Mouse (Mus musculus): Measurements from ENCODE around the gene Oard1.

Gene Oard1

DNA sequence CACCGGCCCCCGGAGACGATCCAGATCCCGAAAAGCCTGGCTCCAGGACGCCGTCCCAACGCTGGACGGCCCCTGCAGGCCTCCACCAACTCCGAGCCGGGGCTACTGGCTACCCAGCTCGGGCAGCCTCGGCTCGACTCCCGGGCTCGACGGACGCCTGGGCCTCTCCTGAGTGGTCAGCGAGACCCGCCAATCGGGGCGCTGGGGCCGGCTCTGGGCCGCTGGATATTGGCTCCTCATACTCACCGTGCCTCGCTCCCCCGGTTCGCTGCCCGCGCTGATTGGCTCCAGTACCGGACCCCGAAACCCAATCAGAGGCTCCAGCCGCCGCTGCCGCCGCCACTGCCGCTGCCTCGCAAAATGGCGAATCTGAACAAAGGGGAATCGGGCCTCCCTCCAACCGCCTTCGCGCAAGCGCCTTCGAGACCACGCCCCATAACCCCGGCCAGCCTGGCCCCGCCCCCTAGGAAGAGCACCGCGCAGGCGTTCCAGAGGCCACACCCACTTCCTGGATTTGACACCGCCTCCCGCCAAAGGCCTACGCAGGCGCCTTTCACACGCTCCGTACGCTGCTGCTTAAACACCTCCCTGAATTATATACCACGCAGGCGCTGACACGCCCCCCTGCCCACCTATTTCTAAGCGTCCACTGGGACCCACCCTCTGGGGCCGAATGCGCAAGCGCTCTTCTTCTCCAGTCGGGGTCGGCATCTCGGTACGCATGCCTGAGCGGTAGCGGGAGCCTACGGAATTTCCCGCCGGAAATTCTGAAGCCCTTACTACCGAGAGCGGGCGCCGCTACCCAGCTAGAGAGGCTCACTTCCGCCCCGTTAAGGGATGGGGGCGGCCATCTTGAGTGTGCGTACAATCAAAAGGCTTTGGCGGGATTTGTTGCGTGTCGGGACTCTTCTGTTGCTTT lies at the start of gene Oard1, which contains the start of gene Nfya:
Oard1 (plus strand) TSS at position 635 of the 919 bp plus-strand sequence.
Nfya (minus strand) TSS at position 527 of the 919 bp plus-strand sequence.
- CTCF ChIA-PET: no interaction called here

DNA sequence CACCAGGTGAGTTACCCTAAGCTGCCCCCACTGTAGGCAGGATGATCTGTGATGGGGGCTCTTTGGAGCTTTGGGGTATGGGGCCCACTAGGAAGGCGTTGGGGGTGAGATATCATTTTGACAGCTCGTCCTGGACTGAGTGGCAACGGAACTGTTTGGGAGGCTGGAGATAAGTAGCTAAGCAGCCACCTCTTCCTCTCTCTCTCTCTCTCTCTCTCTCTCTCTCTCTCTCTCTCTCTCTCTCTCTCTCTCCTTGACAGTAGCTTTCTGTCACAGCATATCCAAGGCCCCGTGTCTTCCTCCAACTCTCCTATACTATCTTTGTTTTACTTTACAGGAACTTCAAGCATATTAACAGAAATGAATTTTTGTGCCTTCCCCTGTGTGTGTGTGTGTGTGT lies 49.4 kb upstream of the Oard1 start:
- CTCF ChIA-PET: interaction anchor here (0.6 to 0.7 kb wide), 2 partner anchors 8 to 9 kb away, joined by 4 to 5 read pairs; no protein-coding TSS in a partner anchor

DNA sequence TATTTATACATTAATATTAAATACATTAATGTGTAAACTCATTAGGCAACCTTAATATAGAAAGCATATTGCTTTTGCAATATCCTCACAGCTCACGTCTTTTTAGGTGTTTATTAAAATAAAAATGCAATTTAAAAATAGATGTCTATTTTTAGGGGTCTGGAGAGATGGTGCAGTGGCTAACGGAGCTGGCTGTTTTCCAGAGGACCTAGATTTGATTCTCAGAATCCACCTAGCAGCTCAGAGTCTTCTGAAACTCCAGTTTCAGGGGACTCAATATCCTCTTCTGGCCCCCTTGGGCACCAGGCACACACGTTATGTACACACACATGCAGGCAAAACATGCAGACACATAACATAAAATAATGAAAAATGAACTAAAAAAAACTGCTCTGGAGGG lies 47.5 kb upstream of the Oard1 start:
- CTCF ChIA-PET: no interaction called here

DNA sequence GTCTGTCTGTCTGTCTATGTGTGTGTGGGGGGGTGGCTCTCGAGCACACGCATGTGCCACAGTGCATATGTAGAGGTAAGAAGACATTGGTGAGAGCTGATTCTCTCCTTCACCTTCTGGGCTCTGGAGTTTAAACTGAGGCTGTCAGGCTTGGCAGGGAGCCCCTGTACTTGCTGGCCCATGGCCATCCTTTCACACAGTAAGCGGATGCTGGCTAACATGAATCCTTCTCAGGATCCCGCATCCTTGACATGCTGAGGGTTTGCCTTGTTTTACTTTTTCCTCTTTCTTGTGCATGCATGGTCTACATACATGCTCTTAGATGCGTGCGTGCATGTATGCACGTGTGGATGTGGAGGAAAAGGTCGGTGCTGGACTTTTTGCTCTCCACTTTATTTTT lies 46.8 kb upstream of the Oard1 start:
- CTCF ChIA-PET: no interaction called here

DNA sequence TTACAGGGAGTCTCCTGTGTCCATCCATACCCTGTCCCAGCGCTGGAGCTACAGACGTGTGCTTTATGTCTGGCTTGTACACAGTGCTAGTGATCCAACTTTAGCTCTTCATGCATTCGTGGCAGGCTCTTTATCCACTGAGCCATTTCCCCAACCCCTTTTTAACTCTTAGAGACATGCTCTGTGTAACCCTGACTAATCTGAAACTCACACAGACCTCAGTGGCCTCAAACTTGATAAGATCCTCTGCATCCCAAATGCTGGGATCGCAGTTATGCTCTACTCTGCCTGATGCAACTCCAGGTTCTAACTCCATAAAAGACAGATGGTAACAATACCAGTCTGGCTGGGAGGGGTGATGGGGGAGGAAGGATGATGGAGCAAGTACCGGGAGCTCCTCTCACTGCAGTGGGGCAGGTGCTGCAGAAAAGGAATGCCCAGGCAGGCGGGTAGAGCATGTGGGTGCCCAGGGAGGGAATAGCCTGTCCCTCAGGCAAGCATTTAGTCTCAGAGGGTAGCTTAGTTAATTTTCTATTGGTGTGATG lies 46.3 kb upstream of the Oard1 start:
- CTCF ChIA-PET: no interaction called here

DNA sequence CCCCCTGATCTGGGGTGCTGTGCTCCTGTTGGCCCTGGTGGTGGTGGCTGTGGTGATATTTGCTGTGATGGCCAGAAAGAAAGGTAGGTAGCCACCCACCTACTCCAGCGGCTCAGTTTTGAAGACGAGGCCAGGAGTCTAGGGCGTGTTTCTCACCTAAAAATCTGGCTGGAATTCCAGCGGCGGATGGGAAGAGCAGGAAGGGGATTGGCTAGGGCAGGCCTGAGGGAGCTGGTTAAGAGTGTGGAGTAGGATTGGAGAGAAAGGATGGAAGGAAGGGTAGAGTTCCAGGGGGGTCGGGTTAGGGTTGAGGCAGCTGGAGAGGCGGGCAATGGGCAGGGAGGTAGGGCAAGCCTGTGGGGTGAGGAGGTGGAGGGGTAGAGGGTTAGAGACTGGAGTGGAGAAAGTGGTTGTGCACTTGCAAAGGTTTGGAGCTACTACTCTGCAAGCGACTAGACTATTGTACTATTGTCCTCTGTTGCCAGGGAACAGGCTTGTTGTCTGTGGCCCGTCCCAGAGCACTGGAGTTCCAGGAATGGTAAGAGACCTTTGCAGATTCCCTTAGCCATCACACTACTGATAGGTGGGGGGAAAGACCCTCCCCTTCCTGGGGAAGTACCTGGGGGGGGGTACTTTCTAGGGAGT lies 44.2 kb upstream of the Oard1 start:
- CTCF ChIA-PET: no interaction called here

DNA sequence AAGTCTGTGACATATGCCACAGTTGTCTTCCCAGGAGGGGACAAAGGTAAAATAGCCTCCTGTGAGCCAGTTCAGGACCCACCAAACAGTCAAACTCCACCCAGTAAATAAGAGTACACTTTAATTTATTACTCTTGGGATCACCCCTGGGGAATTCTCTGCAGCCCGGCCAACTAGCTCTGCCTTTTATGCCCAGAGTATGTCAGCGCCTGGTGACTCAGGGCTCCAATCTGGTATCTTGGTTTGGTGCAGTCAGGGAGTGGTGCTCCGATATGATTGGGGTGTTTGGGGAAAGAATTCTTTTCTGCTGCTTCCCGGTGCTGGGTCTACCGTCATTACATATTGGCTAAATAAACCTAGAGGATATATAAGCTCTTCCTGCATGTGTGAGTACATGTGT lies 43.0 kb upstream of the Oard1 start:
- CTCF ChIA-PET: no interaction called here

DNA sequence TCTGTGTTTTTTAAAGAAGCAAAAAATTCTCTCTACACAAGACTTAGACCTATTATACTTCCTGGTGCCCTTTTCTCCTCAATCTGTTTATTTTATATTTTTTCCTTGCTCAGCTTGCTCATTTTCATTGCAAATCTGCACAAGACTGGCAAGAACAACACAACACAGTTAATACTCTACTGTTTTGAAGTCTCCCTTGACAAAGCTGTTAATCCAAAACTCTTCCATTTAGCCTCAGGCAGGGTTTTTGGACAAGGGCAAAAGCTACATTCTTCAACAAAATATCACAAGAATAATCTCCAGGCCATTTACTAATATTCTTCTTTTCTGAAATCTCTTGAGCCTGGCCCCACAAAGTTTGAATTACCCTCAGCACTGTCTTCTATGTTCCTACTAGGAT lies 38.2 kb upstream of the Oard1 start:
- CTCF ChIA-PET: no interaction called here

DNA sequence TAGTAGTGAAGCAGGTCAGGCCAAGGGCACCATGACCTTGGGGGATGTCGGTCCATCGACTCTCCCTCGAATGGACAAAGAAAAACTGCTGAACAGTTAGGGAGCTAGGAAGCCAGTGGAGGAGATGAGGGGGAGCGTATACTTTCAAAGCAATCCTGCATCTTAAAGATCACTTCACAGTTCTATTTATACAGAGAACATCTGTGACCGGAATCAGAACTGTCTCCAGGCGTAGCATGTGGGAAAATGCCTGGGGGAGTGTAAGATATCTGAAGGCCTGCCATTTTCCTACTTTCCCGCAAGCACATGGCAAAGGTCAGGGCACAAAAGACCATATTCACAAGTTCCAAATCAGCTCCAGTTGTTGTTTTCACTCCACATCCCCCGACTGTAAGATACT lies 36.8 kb upstream of the Oard1 start:
- CTCF ChIA-PET: no interaction called here

DNA sequence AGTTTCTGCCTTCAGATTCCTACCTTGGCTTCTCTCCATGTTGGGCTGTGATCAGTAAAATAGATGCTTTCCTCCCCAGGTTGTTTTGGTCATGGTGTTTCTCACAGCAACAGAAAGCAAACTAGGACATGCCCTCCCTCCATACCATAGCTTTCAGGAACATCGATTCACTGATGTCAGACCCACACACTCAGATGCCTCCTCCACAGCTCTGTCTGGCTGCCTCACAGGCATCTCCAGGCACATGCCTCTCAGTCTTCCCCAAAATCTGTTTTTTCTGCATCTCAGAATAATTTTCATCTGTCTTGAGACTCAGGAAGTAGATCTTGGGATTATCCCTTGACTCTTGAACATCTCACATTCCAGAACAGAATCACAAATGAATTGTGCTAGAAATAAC lies 33.7 kb upstream of the Oard1 start:
- CTCF ChIA-PET: no interaction called here

DNA sequence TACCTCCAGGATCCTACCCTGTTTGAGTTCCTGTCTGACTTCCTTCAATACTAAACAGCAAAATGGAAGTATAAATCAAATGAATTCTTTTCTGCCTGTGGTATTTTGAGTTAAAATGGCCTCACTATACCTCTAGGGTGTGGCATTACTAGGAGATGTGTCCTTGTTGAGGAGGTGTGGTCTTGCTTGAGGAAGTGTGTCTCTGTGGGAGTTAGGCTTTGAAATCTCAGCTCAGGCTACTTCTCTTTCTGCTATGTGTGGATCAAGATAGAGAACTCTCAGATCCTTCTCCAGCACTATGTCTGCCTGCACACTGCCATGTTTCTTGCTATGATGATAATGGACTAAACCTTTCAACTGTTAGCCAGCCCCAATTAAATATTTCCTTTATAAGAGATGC lies 30.8 kb upstream of the Oard1 start:
- CTCF ChIA-PET: no interaction called here

DNA sequence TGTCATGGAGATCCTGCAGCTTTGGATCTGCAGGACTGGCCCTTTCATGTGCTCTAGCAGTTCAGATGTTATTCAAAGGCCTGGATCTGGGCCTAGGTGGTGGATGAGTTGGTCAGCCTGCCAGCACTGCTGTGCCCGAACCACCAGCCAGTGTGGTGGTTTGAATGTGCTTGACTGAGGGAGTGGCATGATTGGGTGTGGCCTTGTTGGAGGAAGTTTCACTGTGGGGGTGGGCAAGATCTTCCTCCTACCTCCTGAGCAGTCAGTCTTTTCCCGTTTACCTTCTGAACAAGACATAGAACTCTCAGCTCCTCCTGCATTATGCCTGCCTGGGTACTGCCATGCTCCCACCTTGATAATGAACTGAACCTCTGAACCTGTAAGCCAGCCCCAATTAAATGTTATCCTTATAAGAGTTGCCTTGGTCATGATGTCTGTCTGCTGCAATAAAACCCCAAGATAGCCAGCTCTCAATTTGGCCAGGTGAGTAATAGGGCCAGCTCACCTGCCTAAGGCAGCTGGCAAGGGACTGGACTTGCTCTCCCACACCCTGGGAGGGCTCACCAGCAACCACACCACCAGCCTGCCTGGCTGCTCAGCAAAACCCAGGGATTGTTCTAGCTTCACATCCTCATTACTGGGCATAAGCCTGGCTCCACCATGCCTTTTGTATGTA lies 23.9 kb upstream of the Oard1 start:
- CTCF ChIA-PET: no interaction called here

DNA sequence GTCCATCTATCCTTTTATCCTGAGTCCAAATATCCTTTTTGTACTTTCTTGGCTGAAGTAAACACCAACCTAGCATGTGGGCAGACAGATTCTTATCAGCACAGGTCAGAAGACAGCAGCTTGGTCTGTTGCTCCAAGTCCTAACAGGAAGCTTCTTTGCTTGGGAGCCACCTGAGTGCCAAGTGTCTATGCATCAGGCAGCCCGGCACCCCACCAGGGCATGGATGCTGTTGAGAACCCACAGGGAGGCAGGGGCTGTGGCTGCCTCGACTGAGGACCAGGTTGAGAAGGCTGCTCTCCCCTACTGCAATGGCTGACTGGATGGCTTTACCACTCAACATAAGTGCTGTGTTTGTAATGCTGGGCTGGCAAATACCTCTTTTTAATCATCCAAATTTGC lies 21.1 kb upstream of the Oard1 start:
- CTCF ChIA-PET: no interaction called here

DNA sequence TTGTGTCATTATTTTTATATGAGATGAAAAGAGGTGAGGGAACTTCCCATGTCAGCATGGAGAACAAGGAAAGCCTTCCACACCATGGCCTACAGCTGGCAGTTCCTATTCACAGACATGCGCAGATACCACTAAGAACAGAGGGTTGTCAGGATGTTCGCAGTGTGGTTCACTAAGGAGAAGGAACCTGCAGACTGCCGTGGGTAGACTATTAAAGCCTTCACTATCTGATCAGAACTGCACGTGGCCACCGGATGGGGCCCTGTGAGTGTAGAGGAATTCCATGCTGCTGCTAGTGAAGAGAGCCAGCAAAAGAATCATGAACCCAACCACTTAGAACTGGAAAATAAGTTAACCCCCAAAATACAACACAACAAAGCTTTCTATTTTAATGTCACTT lies 20.4 kb upstream of the Oard1 start:
- CTCF ChIA-PET: no interaction called here

DNA sequence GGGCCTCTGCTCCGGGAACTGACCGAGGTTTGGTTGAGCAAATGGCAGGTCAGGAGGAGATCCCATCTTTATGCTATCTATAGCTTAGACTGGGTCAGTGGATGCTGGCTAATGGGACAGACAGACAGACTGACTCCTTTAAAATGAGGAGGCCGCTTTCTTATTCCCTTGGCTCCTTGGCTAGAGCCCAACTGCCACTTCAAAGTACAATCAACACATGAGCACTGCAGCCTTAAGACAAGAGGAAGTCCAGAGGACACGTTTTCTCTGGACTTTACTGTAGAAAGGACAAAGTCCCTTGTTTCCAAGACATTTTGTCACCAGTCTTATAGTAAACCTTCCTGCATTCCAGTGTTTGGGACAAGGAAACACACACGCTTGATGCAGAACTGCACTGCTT lies 18.4 kb upstream of the Oard1 start:
- CTCF ChIA-PET: no interaction called here

DNA sequence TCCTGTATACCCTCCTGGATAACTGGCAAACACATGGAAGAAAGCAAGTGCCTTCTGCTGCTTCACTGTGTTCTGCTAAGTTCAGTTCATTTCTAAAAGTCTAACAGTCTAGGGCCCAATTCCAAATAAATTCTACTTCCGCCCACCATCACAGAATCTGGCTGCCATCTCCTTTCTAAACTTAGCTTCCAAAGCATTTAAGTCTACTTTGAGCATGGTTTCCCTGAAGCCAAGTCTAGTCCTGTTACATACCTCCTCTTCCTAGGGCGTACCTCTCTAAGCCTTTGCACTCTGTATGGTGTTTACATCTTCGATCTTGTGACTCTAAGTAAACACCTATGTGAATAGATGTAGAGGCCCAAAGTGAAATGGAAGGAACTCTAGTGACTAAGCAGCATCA lies 17.2 kb upstream of the Oard1 start:
- CTCF ChIA-PET: no interaction called here

DNA sequence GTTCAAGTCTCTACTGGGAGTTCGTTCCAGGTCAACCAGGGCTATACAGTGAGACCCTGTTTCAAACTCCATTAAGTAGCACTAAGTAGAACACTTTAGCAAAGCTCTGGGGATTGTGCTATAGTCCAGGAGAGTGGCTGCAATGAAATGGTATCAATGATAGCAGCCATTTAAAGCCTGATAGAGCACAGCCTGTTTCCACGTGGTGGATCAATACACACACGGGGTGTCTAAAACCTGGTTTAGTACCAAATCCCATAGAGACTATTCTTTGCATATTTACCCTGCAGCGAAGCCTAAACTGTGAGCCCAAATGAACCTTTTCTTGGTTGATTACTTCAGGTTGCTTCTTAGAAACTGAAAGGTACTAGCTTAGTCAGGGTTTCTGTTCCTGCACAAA lies 8.1 kb upstream of the Oard1 start:
- CTCF ChIA-PET: no interaction called here

DNA sequence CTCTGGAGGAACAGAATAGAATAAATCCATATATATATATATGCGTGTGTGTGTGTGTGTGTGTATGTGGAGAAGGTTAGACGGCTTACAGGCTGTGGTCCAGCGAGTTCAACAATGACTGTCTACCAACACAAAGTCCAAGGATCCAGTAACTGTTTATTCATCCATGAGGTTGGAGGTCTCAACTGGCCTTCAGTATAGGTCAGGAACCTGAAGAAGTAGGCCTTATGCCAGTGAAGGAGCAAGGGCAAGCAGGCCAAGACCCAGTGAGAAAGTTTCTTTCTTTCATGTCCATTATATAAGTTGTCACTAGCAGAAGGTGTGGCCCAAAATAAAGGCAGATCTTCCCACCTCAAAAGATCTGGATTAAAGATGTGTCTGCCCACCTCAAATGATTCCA lies 7.1 kb upstream of the Oard1 start:
- CTCF ChIA-PET: no interaction called here

DNA sequence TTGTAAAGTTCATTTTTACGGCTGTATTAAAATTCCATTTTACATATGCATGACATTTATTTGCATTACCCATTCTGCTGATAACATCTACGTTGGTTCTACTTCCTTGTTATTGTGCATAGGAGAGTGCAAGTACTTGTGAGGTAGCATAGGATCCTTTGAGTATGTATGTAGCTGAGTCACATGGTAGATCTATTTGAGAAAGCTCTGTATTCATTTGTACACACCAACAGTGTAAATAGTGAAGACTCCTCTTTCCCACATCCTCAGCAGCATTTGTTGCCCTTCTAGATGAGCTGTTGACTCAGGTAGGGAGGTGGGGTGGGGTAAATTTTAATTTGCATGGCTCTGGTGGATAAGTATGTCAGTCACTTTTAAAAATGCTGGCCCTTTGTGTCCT lies 6.0 kb upstream of the Oard1 start:
- CTCF ChIA-PET: no interaction called here

DNA sequence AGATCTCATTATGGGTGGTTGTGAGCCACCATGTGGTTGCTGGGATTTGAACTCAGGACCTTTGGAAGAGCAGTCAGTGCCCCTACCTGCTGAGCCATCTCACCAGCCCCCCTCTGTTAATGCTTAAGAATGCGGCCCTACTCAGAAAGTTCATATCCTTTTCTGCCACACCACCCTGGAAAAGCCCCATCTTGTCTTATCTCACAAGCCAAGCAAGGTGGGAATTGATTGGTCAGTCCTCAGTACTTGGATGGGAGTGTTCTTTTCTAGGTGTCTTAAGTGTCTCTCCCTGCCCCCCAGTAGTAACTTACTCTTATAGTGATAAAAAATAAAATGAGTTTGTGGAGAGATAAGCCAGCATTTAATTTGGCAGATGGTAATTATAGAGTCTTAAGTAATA lies 5.1 kb upstream of the Oard1 start:
- CTCF ChIA-PET: no interaction called here

DNA sequence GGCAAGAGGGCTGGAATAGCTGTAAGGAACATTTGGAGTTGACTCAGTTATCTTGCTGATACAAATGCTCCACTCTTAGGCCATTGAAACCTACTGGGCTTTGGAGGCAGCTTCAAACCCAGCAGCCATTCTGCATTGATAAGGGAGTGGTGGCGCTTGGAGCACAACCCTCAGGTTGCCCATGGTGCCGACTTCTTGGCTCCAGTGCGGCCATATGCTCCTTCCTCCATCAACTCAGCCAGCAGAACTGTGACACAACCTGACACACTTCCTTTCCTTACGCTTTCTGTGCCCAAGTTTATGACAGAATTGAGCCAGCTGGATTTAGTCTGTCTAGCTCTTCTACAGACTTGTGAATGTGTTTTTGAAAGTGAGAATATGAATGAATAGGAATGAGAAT lies 2.7 kb upstream of the Oard1 start:
- CTCF ChIA-PET: interaction anchor here (0.7 to 1.8 kb wide), 3 partner anchors 10 to 1677 kb away, joined by 3 to 6 read pairs (median 3); no protein-coding TSS in a partner anchor

DNA sequence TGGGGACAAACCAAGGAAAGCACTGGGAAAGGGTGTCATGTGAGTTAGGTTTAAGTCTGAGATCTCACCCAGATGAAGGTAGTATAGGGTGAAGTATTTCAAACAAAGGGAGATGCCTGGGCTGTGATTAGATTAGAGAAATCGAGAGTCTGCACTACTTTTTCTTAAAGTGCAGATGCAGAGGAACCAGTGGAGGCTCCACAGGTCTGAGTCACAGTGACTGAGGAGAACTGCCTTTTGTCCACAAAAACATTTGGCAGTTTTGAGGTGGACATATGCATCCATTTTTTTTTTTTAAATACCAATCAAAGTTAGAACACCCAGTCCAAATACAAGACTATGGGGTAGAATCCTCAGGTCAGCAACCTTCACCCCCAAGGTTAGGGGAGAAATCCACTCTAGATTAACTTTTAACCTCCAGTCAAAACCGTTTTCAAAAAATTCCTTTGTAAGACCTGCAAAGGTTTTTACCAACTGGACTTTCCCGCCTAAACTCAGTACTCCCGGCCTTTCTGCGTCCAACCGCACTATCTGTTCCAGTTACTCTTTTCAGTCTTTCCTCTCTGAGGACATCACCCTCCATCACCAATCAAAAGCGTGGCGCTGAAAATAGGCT lies 1.8 kb upstream of the Oard1 start:
- CTCF ChIA-PET: interaction anchor here (1.8 kb wide), 1 partner anchor 11 kb away, joined by 6 read pairs; no protein-coding TSS in a partner anchor

Measured in spleen, embryonic (tissue).